Mouse (Mus musculus): ENCODE results near the gene Aqp1. TPM values are rescaled to one million over a fixed set of nuclear protein-coding genes. Genes with fewer than 3 reads are reported as not detected.

The Aqp1 gene
- total RNA-seq, 2 experiments from 2014 or later = 41.5 to 104 TPM

GRCm38 (mm10) chr6:55355575-55355974, 19.3 kb downstream of the Aqp1 start:
- no peak for DNase-seq (ENCODE audit: low spot score in 2 of 2)

GRCm38 (mm10) chr6:55356017-55356703, 19.9 kb downstream of the Aqp1 start:
- DNase-seq (ENCODE audit: low spot score in 2 of 2) = no peak

- no peak for DNase-seq (ENCODE audit: low spot score in 2 of 2)
Observed at GRCm38 (mm10) chr6:55356976-55357635, 20.9 kb downstream of the Aqp1 start.

GRCm38 (mm10) chr6:55357636-55358031, 21.4 kb downstream of the Aqp1 start:
- no peak for DNase-seq (ENCODE audit: low spot score in 2 of 2)

GRCm38 (mm10) chr6:55358731-55359143, 22.5 kb downstream of the Aqp1 start:
- DNase-seq (ENCODE audit: low spot score in 2 of 2) = no peak

- DNase-seq (ENCODE audit: low spot score in 2 of 2) = no peak
Observed at GRCm38 (mm10) chr6:55362663-55363062, 26.4 kb downstream of the Aqp1 start.

GRCm38 (mm10) chr6:55367126-55367525, 30.9 kb downstream of the Aqp1 start:
- no peak for DNase-seq (ENCODE audit: low spot score in 2 of 2)

GRCm38 (mm10) chr6:55370831-55371230, 34.6 kb downstream of the Aqp1 start:
- DNase-seq (ENCODE audit: low spot score in 2 of 2) = no peak

- DNase-seq (ENCODE audit: low spot score in 2 of 2) = no peak
Observed at GRCm38 (mm10) chr6:55376076-55376475, 39.8 kb downstream of the Aqp1 start, which contains the start of gene Ghrhr. Gene Ghrhr (plus strand): TSS chr6:55376295.

GRCm38 (mm10) chr6:55376511-55376910, 40.3 kb downstream of the Aqp1 start:
- DNase-seq (ENCODE audit: low spot score in 2 of 2) = no peak

- DNase-seq (ENCODE audit: low spot score in 2 of 2) = no peak
Observed at GRCm38 (mm10) chr6:55377461-55377860, 41.2 kb downstream of the Aqp1 start.

- DNase-seq (ENCODE audit: low spot score in 2 of 2) = peak in 1 of 2 experiments; percentile 36
Observed at GRCm38 (mm10) chr6:55379641-55380335, 43.6 kb downstream of the Aqp1 start.

- no peak for DNase-seq (ENCODE audit: low spot score in 2 of 2)
Observed at GRCm38 (mm10) chr6:55381966-55382365, 45.7 kb downstream of the Aqp1 start.

GRCm38 (mm10) chr6:55383897-55384296, 47.7 kb downstream of the Aqp1 start:
- DNase-seq (ENCODE audit: low spot score in 2 of 2) = peak; percentile 59 to 60

GRCm38 (mm10) chr6:55384356-55384951, 48.2 kb downstream of the Aqp1 start:
- DNase-seq (ENCODE audit: low spot score in 2 of 2) = no peak

GRCm38 (mm10) chr6:55388546-55389169, 52.4 kb downstream of the Aqp1 start:
- DNase-seq (ENCODE audit: low spot score in 2 of 2) = no peak

GRCm38 (mm10) chr6:55389321-55389720, 53.1 kb downstream of the Aqp1 start:
- DNase-seq (ENCODE audit: low spot score in 2 of 2) = no peak

GRCm38 (mm10) chr6:55391814-55392213, 55.6 kb downstream of the Aqp1 start:
- DNase-seq (ENCODE audit: low spot score in 2 of 2) = no peak

GRCm38 (mm10) chr6:55392453-55392852, 56.2 kb downstream of the Aqp1 start:
- DNase-seq (ENCODE audit: low spot score in 2 of 2) = peak; percentile 69 to 75

GRCm38 (mm10) chr6:55394854-55395253, 58.6 kb downstream of the Aqp1 start:
- DNase-seq (ENCODE audit: low spot score in 2 of 2) = no peak

GRCm38 (mm10) chr6:55396176-55396575, 59.9 kb downstream of the Aqp1 start:
- no peak for DNase-seq (ENCODE audit: low spot score in 2 of 2)
